Mouse (Mus musculus) liver, embryonic 14.5 days (tissue): Measurements from ENCODE around the gene BC029722. TPM values are rescaled to one million over a fixed set of nuclear protein-coding genes. Genes with fewer than 3 reads are reported as not detected.

ENCODE experiments used
- ATAC-seq: fragments of 200-750 bp; cut with Nextera tagmentation; 2 replicates; pipeline ENCODE4 v1.8.0; 2017; ENCODE audit warnings: moderate number of reproducible peaks, mild to moderate bottlenecking, moderate library complexity; ENCODE audit not compliant: insufficient read depth
- DNase-seq, 3 experiments: peaks; one replicate each; pipeline ENCODE4 v3.0.0-alpha.2; 2012 to 2013; ENCODE audit warnings: low read depth in 3 of 3, low spot score in 3 of 3
- H3K27ac ChIP-seq: fragments of 300-500 bp; sonication (generic); 2 replicates; pipeline ENCODE4 v1.5.1; 2014; ENCODE audit warnings: moderate library complexity, mild to moderate bottlenecking, control low read depth, inconsistent platforms
- H3K27me3 ChIP-seq: fragments of 300-500 bp; sonication (generic); 2 replicates; pipeline ENCODE4 v1.6.1; 2014; ENCODE audit warnings: mild to moderate bottlenecking, low read length, moderate library complexity; ENCODE audit not compliant: control insufficient read depth, insufficient read depth
- H3K36me3 ChIP-seq: fragments of 300-500 bp; sonication (generic); replicated peaks from 2 replicates; pipeline ENCODE4 v1.6.1; 2014; ENCODE audit warnings: low read depth; ENCODE audit not compliant: control insufficient read depth, insufficient read depth
- H3K4me1 ChIP-seq, 2 experiments: fragments of 200-500 bp in 1 of 2; fragments of 300-500 bp in 1 of 2; sonication (generic) in 1 of 2; replicated peaks; 2 replicates each; pipeline ENCODE4 v1.6.1; 2012 to 2014; ENCODE audit warnings: antibody characterized with exemption in 1 of 2, inconsistent platforms in 1 of 2, low read length in 1 of 2; ENCODE audit not compliant: control insufficient read depth in 2 of 2, insufficient read depth in 2 of 2
- H3K4me2 ChIP-seq: fragments of 300-500 bp; sonication (generic); 2 replicates; pipeline ENCODE4 v1.6.1; 2014; ENCODE audit warnings: low read depth, mild to moderate bottlenecking, control low read depth, moderate library complexity
- H3K4me3 ChIP-seq, 2 experiments: fragments of 200-500 bp in 1 of 2; fragments of 300-500 bp in 1 of 2; sonication (generic) in 1 of 2; 2 replicates each; pipeline ENCODE4 v1.5.1; 2012 to 2014; ENCODE audit warnings: low read depth in 2 of 2, low read length in 2 of 2, mild to moderate bottlenecking in 2 of 2, control low read depth in 1 of 2, inconsistent platforms in 1 of 2, moderate library complexity in 1 of 2; ENCODE audit not compliant: insufficient read depth in 1 of 2
- H3K9ac ChIP-seq: fragments of 300-500 bp; sonication (generic); replicated peaks from 2 replicates; pipeline ENCODE4 v1.6.1; 2014; ENCODE audit warnings: mild to moderate bottlenecking, control low read depth, moderate library complexity
- H3K9me3 ChIP-seq: fragments of 300-500 bp; sonication (generic); 2 replicates; pipeline ENCODE4 v1.6.1; 2016; ENCODE audit warnings: low read length, mixed read lengths; ENCODE audit not compliant: control insufficient read depth
- CTCF ChIP-seq: IDR thresholded peaks from 2 replicates; pipeline ENCODE4 v1.5.1; 2016; ENCODE audit warnings: antibody characterized with exemption, low read depth, control low read depth
- EP300 ChIP-seq: IDR thresholded peaks from 2 replicates; pipeline ENCODE4 v1.6.1; 2016; ENCODE audit warnings: antibody characterized with exemption, low read depth
- WGBS: fragments of 180-500 bp; shearing (Covaris S2); extraction: QIAGEN DNeasy Blood & Tissue Kit; methylation state at CpG from one replicate; pipeline ENCODE4 v1.1.7; 2014; ENCODE audit not compliant: insufficient replicate concordance; 5-methylcytosine and 5-hydroxymethylcytosine counted together
- polyA plus RNA-seq, 2 experiments: library from polyadenylated mRNA; depleted of rRNA in 1 of 2; stranded (reverse) in 1 of 2; unstranded in 1 of 2; fragments of >200 nt; fragmentation: Nextera tagmentation in 1 of 2; extraction: Ambion mirVana in 1 of 2; gene quantifications; 2 replicates each; pipeline versions ENCODE4 v1.2.1 to v1.2.3; 2012 to 2014

Gene BC029722
- polyA plus RNA-seq, 2 experiments, result 2.6 to 3.7 TPM

- no peak overlapping the region for H3K27ac ChIP-seq
- 81% methylated on average over 5 of the region's 5 CpGs for WGBS
- TF ChIP-seq CTCF (no peak), EP300 (no peak)
- no peaks in the 10 kb centered on the region for H3K9me3 ChIP-seq
- no peak overlapping the region for H3K4me2 ChIP-seq
- H3K36me3 ChIP-seq, result peaks cover 23% of the 10 kb centered on the region
- peaks cover 11 to 13% of the 10 kb centered on the region in 2 experiments for H3K4me1 ChIP-seq
- H3K9ac ChIP-seq, result no peak overlapping the region
- H3K27me3 ChIP-seq, result no peaks in the 10 kb centered on the region
- ATAC-seq (no peak), DNase-seq (no peak)
- no peak overlapping the region for H3K4me3 ChIP-seq
Observed at GRCm38 (mm10) chr2:155820779-155821178, 1.6 kb upstream of the BC029722 start.

GRCm38 (mm10) chr2:155819449-155820251 is 424 bp upstream of the BC029722 start:
- Histone ChIP-seq H3K4me1 (peaks cover 6 to 8% of the 10 kb centered on the region in 2 experiments), H3K9ac (no peak overlapping the region), H3K36me3 (peaks cover 23% of the 10 kb centered on the region), H3K4me3 (peak overlapping the region in 1 of 2 experiments; percentile 93; a peak in 2 of 4 replicates), H3K9me3 (no peaks in the 10 kb centered on the region), H3K4me2 (peak overlapping the region; percentile 99), H3K27me3 (no peaks in the 10 kb centered on the region), H3K27ac (peak overlapping the region; percentile 26)
- 50% methylated on average over 6 of the region's 6 CpGs for WGBS
- TF ChIP-seq EP300, result no peak
- TF ChIP-seq CTCF, result no peak
- DNase-seq (no peak), ATAC-seq (0 out of 2 replicates have a peak, but pooled peaks have one; percentile 0)

- H3K9me3 ChIP-seq, result no peaks in the 10 kb centered on the region
- peak; percentile 81 to 93 (median 83) for DNase-seq
- peak overlapping the region; percentile 41 for H3K27ac ChIP-seq
- no peak for TF ChIP-seq EP300
- TF ChIP-seq CTCF, result 0 out of 2 replicates have a peak, but pooled peaks have one; percentile 1
- H3K4me1 ChIP-seq, result peaks cover 6 to 8% of the 10 kb centered on the region in 2 experiments
- peak; percentile 97 for ATAC-seq
- H3K4me3 ChIP-seq, result peak overlapping the region; percentile 82 to 93
- H3K4me2 ChIP-seq, result peak overlapping the region; percentile 99
- peaks cover 23% of the 10 kb centered on the region for H3K36me3 ChIP-seq
- under 1% methylated on average over 37 of the region's 37 CpGs for WGBS
- H3K9ac ChIP-seq, result peak overlapping the region; percentile 86
- no peaks in the 10 kb centered on the region for H3K27me3 ChIP-seq
Observed at GRCm38 (mm10) chr2:155818596-155819391, 432 bp downstream of the BC029722 start.

GRCm38 (mm10) chr2:155817301-155818245 is 1.7 kb downstream of the BC029722 start:
- peak overlapping the region; percentile 99 for H3K4me2 ChIP-seq
- peaks cover 10% of the 10 kb centered on the region for H3K36me3 ChIP-seq
- H3K9ac ChIP-seq, result no peak overlapping the region
- no peak for TF ChIP-seq CTCF
- no peak for TF ChIP-seq EP300
- no peak overlapping the region for H3K4me3 ChIP-seq
- 64% methylated on average over 10 of the region's 10 CpGs for WGBS
- H3K27me3 ChIP-seq, result no peaks in the 10 kb centered on the region
- no peaks in the 10 kb centered on the region for H3K9me3 ChIP-seq
- DNase-seq, result no peak
- H3K27ac ChIP-seq, result no peak overlapping the region
- H3K4me1 ChIP-seq, result peaks cover 6 to 8% of the 10 kb centered on the region in 2 experiments
- no peak for ATAC-seq
